Mouse (Mus musculus): ENCODE results near the gene Xrcc3. TPM values are rescaled to one million over a fixed set of nuclear protein-coding genes. Genes with fewer than 3 reads are reported as not detected.

Gene Xrcc3
- polyA plus RNA-seq, 1 experiment from 2014 or later, result 7.5 TPM

- no peak overlapping the region for H3K9ac ChIP-seq
- H3K4me2 ChIP-seq (replicated peaks), result no peak overlapping the region
- H3K9me3 ChIP-seq, result no peaks in the 10 kb centered on the region
- H3K4me1 ChIP-seq, result no peaks in the 10 kb centered on the region
- 87% methylated on average over 5 of the region's 5 CpGs for WGBS
- no peak overlapping the region for H3K27ac ChIP-seq
- no peaks in the 10 kb centered on the region for H3K27me3 ChIP-seq (replicated peaks)
- H3K4me3 ChIP-seq, result no peak overlapping the region
- peaks cover 59% of the 10 kb centered on the region for H3K36me3 ChIP-seq
- ATAC-seq (ENCODE audit: low FRiP score, low read depth), result no peak
These were observed 19.0 kb upstream of the Xrcc3 start for GRCm38 (mm10) chr12:111832643-111833042.

- no peak for ATAC-seq (ENCODE audit: low FRiP score, low read depth)
- Histone ChIP-seq H3K4me1 (no peaks in the 10 kb centered on the region), H3K9ac (no peak overlapping the region), H3K4me3 (no peak overlapping the region), H3K27me3 (replicated peaks) (no peaks in the 10 kb centered on the region), H3K36me3 (peaks cover 77% of the 10 kb centered on the region), H3K4me2 (replicated peaks) (no peak overlapping the region), H3K27ac (no peak overlapping the region), H3K9me3 (no peaks in the 10 kb centered on the region)
- WGBS, result 90% methylated on average over 10 of the region's 10 CpGs
These were observed 16.7 kb upstream of the Xrcc3 start for GRCm38 (mm10) chr12:111830375-111830774.

- Histone ChIP-seq H3K36me3 (peaks cover 79% of the 10 kb centered on the region), H3K9me3 (no peaks in the 10 kb centered on the region), H3K9ac (no peak overlapping the region), H3K27ac (no peak overlapping the region; the same call in 1 of the 2 replicates), H3K4me3 (no peak overlapping the region), H3K4me1 (no peaks in the 10 kb centered on the region), H3K27me3 (replicated peaks) (no peaks in the 10 kb centered on the region), H3K4me2 (replicated peaks) (no peak overlapping the region)
- WGBS, result 84% methylated on average over 9 of the region's 9 CpGs
- ATAC-seq (ENCODE audit: low FRiP score, low read depth), result no peak
These were observed 16.3 kb upstream of the Xrcc3 start for GRCm38 (mm10) chr12:111829954-111830353.

- no peaks in the 10 kb centered on the region for H3K9me3 ChIP-seq
- 48% methylated on average over 5 of the region's 5 CpGs for WGBS
- ATAC-seq (ENCODE audit: low FRiP score, low read depth), result no peak
- peaks cover 80% of the 10 kb centered on the region for H3K36me3 ChIP-seq
- H3K4me3 ChIP-seq, result no peak overlapping the region
- H3K27me3 ChIP-seq (replicated peaks), result no peaks in the 10 kb centered on the region
- no peak overlapping the region for H3K4me2 ChIP-seq (replicated peaks)
- H3K27ac ChIP-seq, result no peak overlapping the region
- no peaks in the 10 kb centered on the region for H3K4me1 ChIP-seq
- no peak overlapping the region for H3K9ac ChIP-seq
These were observed 15.8 kb upstream of the Xrcc3 start for GRCm38 (mm10) chr12:111829447-111829846.

- Histone ChIP-seq H3K9me3 (no peaks in the 10 kb centered on the region), H3K4me2 (replicated peaks) (no peak overlapping the region), H3K27ac (no peak overlapping the region), H3K36me3 (peaks cover 83% of the 10 kb centered on the region), H3K9ac (no peak overlapping the region), H3K4me3 (no peak overlapping the region), H3K27me3 (replicated peaks) (no peaks in the 10 kb centered on the region), H3K4me1 (no peaks in the 10 kb centered on the region)
- ATAC-seq (ENCODE audit: low FRiP score, low read depth), result no peak
- WGBS, result 93% methylated on average over 12 of the region's 12 CpGs
These were observed 13.9 kb upstream of the Xrcc3 start for GRCm38 (mm10) chr12:111827556-111827955.

- H3K9me3 ChIP-seq, result no peaks in the 10 kb centered on the region
- no peaks in the 10 kb centered on the region for H3K27me3 ChIP-seq (replicated peaks)
- H3K36me3 ChIP-seq, result peaks cover 38% of the 10 kb centered on the region
- no peak for ATAC-seq (ENCODE audit: low FRiP score, low read depth)
- H3K9ac ChIP-seq, result no peak overlapping the region
- H3K4me2 ChIP-seq (replicated peaks), result no peak overlapping the region
- no peak overlapping the region for H3K27ac ChIP-seq
- WGBS, result 69% methylated on average over 4 of the region's 4 CpGs
- H3K4me1 ChIP-seq, result no peaks in the 10 kb centered on the region
- H3K4me3 ChIP-seq, result no peak overlapping the region
These were observed 8.3 kb upstream of the Xrcc3 start for GRCm38 (mm10) chr12:111821931-111822330.

- no peak overlapping the region for H3K27ac ChIP-seq
- H3K9ac ChIP-seq, result no peak overlapping the region
- H3K27me3 ChIP-seq (replicated peaks), result no peaks in the 10 kb centered on the region
- no peak overlapping the region for H3K4me2 ChIP-seq (replicated peaks)
- ATAC-seq (ENCODE audit: low FRiP score, low read depth), result no peak
- peaks cover 28% of the 10 kb centered on the region for H3K36me3 ChIP-seq
- no peaks in the 10 kb centered on the region for H3K9me3 ChIP-seq
- no peak overlapping the region for H3K4me3 ChIP-seq
- WGBS, result 85% methylated on average over 7 of the region's 7 CpGs
- H3K4me1 ChIP-seq, result peaks cover 5% of the 10 kb centered on the region
These were observed 7.0 kb upstream of the Xrcc3 start for GRCm38 (mm10) chr12:111820708-111821107.

GRCm38 (mm10) chr12:111819936-111820335 lies 6.3 kb upstream of the Xrcc3 start:
- Histone ChIP-seq H3K9ac (no peak overlapping the region), H3K27me3 (replicated peaks) (no peaks in the 10 kb centered on the region), H3K9me3 (no peaks in the 10 kb centered on the region), H3K4me1 (peaks cover 12% of the 10 kb centered on the region), H3K4me2 (replicated peaks) (no peak overlapping the region), H3K36me3 (peaks cover 20% of the 10 kb centered on the region), H3K4me3 (no peak overlapping the region), H3K27ac (no peak overlapping the region)
- WGBS, result 87% methylated on average over 8 of the region's 8 CpGs
- no peak for ATAC-seq (ENCODE audit: low FRiP score, low read depth)

- Histone ChIP-seq H3K4me1 (peaks cover 22% of the 10 kb centered on the region), H3K36me3 (0 out of 2 replicates have a peak, but pooled peaks cover 2% of the 10 kb centered on the region), H3K9ac (no peak overlapping the region), H3K4me3 (no peak overlapping the region), H3K27me3 (replicated peaks) (no peaks in the 10 kb centered on the region), H3K4me2 (replicated peaks) (no peak overlapping the region), H3K9me3 (no peaks in the 10 kb centered on the region), H3K27ac (no peak overlapping the region)
- WGBS, result 92% methylated on average over 8 of the region's 8 CpGs
- ATAC-seq (ENCODE audit: low FRiP score, low read depth), result no peak
These were observed 4.3 kb upstream of the Xrcc3 start for GRCm38 (mm10) chr12:111817991-111818390.

- H3K4me2 ChIP-seq (replicated peaks), result no peak overlapping the region
- H3K9me3 ChIP-seq, result no peaks in the 10 kb centered on the region
- 63% methylated on average over 9 of the region's 9 CpGs for WGBS
- H3K9ac ChIP-seq, result no peak overlapping the region
- no peak for ATAC-seq (ENCODE audit: low FRiP score, low read depth)
- no peaks in the 10 kb centered on the region for H3K36me3 ChIP-seq
- H3K27ac ChIP-seq, result no peak overlapping the region
- no peak overlapping the region for H3K4me3 ChIP-seq
- H3K4me1 ChIP-seq, result peaks cover 28% of the 10 kb centered on the region
- no peaks in the 10 kb centered on the region for H3K27me3 ChIP-seq (replicated peaks)
These were observed 3.3 kb upstream of the Xrcc3 start for GRCm38 (mm10) chr12:111816967-111817366.

GRCm38 (mm10) chr12:111816528-111816927 lies 2.9 kb upstream of the Xrcc3 start:
- peak overlapping the region; percentile 77; the same call in 1 of the 2 replicates for H3K4me2 ChIP-seq (replicated peaks)
- no peak overlapping the region for H3K4me3 ChIP-seq
- no peak for ATAC-seq (ENCODE audit: low FRiP score, low read depth)
- WGBS, result 61% methylated on average over 13 of the region's 13 CpGs
- H3K27ac ChIP-seq, result no peak overlapping the region
- H3K27me3 ChIP-seq (replicated peaks), result no peaks in the 10 kb centered on the region
- peaks cover 28% of the 10 kb centered on the region for H3K4me1 ChIP-seq
- no peaks in the 10 kb centered on the region for H3K36me3 ChIP-seq
- H3K9ac ChIP-seq, result no peak overlapping the region
- H3K9me3 ChIP-seq, result no peaks in the 10 kb centered on the region

- no peaks in the 10 kb centered on the region for H3K27me3 ChIP-seq (replicated peaks)
- peak overlapping the region; percentile 68; the same call in 1 of the 2 replicates for H3K9ac ChIP-seq
- no peaks in the 10 kb centered on the region for H3K9me3 ChIP-seq
- WGBS, result 31% methylated on average over 19 of the region's 19 CpGs
- H3K4me1 ChIP-seq, result peaks cover 28% of the 10 kb centered on the region
- H3K4me2 ChIP-seq (replicated peaks), result peak overlapping the region; percentile 77
- H3K27ac ChIP-seq, result no peak overlapping the region
- H3K36me3 ChIP-seq, result no peaks in the 10 kb centered on the region
- H3K4me3 ChIP-seq, result peak overlapping the region; percentile 62
- ATAC-seq (ENCODE audit: low FRiP score, low read depth), result no peak
These were observed 1.4 kb upstream of the Xrcc3 start for GRCm38 (mm10) chr12:111814769-111815762.

Data from neural tube, embryonic 12.5 days (tissue).